Mouse (Mus musculus) neural tube, postnatal 0 days (tissue): ENCODE measurements around the gene Arhgap42. TPM values are rescaled to one million over a fixed set of nuclear protein-coding genes. Genes with fewer than 3 reads are reported as not detected.

Experiments
- polyA plus RNA-seq: library from polyadenylated mRNA; unstranded; fragments of >200 nt; fragmentation: Nextera tagmentation; extraction: Ambion mirVana; gene quantifications from 2 replicates; pipeline ENCODE4 v1.2.1, GENCODE M21; 2015

Arhgap42 gene
- polyA plus RNA-seq = 15.7 and 19.4 TPM in 2 replicates

DNA sequence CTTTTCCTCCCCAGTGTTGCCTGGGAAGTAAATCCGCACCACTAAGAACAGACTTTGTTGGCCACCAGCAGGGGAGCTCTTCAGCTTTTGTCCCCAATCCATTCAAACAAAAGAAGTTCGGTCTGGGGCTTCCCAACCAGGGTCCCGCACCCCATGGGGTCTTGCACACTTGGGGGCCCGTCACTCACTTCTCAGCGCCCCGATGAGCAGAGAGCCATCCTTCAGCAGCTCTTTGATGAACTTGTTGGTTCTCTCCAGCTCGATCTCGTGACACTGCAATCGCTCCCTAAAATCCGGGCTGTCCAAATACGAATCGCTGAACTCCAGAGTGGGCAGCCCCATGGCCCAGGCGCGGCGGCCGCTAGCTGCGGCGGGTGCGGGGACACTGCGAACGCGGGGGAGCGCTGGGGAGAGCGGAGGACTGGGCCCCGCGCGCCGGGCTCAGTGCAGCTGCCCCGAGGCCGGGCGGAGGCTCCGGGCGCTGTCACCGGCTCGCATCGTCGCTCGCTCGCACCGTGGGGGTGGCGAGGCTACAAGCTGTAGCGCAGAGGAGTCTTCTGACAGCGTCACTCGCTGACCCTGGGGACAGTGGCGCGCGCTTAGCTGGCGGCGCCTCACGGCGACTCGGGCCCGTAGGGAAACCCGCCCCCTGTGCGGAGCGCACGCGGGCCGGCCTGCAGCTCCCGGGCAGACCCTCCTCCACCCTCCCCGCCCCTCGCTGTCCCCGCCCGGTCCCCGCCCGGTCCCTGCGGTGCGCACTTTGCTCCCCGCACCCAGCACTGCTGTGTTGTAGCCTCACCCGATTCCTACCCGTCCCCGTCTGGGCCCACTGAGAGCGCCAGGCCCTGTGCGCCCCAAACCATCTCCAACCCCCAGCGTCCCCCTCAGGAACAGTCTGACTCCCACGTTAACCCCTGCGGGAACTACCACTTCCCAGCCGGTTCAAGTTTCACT lies at the start of gene Arhgap42:
Gene Arhgap42 (minus strand): TSS at position 664 of the 954 bp plus-strand sequence.

DNA sequence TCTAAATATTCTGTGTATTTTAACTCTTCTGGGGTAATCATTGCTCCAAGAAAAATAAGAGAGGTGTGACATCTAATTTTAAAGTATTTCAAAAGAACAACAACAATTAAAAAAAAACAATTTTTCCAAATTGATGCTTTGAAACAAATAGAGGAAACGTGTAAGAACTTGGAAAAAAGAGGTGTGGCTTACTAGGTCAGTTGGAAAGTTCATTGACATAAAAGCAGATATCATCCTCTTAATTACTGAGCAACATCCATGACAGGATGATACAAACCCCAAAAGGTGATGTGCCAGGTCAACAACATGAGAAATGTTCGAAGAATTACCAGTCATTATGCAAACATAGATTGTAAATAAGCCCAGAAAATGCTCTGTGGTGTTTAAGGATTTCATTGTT lies 267.4 kb downstream of the Arhgap42 start, which contains the start of gene Gm16485:
Gene Gm16485 (plus strand): TSS at position 301 of the 400 bp plus-strand sequence.

